Mouse (Mus musculus): ENCODE measurements around the gene Dhrs3. TPM values are rescaled to one million over a fixed set of nuclear protein-coding genes. Genes with fewer than 3 reads are reported as not detected.

Gene Dhrs3
- polyA plus RNA-seq, 1 experiment from 2014 or later = 36.6 TPM

DNA sequence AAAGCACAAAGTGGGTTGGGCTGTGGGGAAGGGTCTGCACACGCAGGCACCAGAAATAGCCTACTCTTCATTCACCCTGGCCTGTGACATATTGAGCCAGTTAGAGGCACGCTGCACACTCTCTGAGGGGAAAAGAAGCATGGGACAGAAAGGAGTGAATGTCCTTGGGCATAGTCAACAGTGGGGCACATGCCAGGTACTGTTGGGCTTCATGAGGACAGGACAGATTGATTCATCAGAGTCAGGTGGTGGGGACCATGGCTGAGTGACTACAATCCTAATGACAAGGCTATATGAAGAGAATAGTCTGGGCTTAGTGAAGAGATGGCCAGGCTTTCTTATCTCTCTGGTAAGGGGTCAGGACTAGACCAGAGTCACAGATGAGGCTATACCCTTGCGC lies 49.8 kb downstream of the Dhrs3 start:
- no peaks in the 10 kb centered on the region for H3K27me3 ChIP-seq (ENCODE audit: control insufficient read depth, insufficient read depth, low read length)
- no peak overlapping the region for H3K9ac ChIP-seq (ENCODE audit: low read length)
- peaks cover under 1 to 2% of the 10 kb centered on the region in 2 experiments for H3K4me1 ChIP-seq (ENCODE audit: control insufficient read depth in 2 of 2, insufficient read depth in 2 of 2, low read length in 2 of 2)
- H3K4me3 ChIP-seq (ENCODE audit: control insufficient read depth in 1 of 2, insufficient read depth in 1 of 2, low read depth in 1 of 2, low read length in 2 of 2) = no peak overlapping the region
- no peak for ATAC-seq (ENCODE audit: insufficient number of reproducible peaks, insufficient read depth, low FRiP score, low read depth)
- H3K36me3 ChIP-seq (ENCODE audit: control insufficient read depth, insufficient read depth, low read length) = no peaks in the 10 kb centered on the region
- WGBS = 90% methylated on average over 3 of the region's 3 CpGs
- H3K9me3 ChIP-seq (ENCODE audit: control insufficient read depth, low read length) = no peaks in the 10 kb centered on the region
- H3K27ac ChIP-seq (replicated peaks in 1 of 2; ENCODE audit: control insufficient read depth in 1 of 2, insufficient read depth in 1 of 2, low read depth in 2 of 2, low read length in 2 of 2) = no peak overlapping the region
- H3K4me2 ChIP-seq (ENCODE audit: low read length) = no peak overlapping the region

DNA sequence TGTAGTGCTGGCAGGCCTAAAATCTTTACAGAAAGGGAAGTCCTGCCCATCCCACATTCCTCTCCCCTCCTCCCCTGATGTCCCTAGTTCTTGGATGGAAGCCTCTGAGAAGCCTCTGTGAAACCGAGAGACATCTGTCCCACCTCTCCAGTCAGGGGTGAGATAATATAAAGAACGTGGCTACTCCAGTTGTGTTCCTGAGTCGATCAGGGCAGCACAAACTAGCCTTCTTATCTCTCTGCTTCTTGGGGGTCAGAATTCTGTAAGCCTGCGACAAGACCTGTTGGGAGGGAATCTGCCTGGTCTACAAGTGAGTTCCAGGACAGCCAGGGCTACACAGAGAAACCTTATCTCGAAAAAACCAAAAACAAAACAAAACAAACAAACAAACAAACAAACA lies 50.6 kb downstream of the Dhrs3 start:
- no peak for ATAC-seq (ENCODE audit: insufficient number of reproducible peaks, insufficient read depth, low FRiP score, low read depth)
- 37% methylated on average over 5 of the region's 5 CpGs for WGBS
- no peak overlapping the region for H3K9ac ChIP-seq (ENCODE audit: low read length)

DNA sequence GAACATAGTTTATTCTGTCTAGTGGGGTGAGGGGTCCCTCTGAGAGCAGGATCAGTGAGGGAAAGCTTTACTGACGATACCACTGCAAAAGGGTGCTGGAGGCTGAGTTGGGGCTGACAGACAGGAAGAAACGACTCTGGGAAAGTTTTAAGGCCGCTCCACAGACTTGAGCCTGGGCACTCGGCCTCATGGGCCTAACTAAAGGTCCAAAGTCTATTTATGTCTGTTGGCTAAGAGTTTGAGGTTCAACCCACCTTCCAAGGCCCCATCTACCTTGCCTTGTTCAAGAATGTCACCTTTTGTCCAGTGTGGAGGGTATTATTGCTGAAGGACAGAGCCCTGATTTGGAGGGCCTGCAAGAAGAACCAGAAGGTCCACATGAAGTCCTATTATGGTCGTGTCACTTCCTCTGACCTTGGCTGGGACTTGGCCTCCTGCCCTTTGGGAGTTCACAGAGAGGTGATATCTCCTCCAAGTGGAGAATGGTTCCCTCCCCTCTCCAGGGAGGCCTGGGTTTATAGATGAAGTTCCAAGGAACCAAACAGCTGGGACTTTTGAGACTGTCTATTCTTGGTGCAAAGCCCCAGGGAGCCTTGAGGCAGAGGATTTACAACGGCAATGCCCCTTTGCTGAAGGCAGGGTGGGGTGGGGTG lies 55.2 kb downstream of the Dhrs3 start:
- ATAC-seq (ENCODE audit: insufficient number of reproducible peaks, insufficient read depth, low FRiP score, low read depth) = no peak
- peak overlapping the region; percentile 9 to 63 for H3K27ac ChIP-seq (replicated peaks in 1 of 2; ENCODE audit: control insufficient read depth in 1 of 2, insufficient read depth in 1 of 2, low read depth in 2 of 2, low read length in 2 of 2)
- H3K27me3 ChIP-seq (ENCODE audit: control insufficient read depth, insufficient read depth, low read length) = no peaks in the 10 kb centered on the region
- H3K4me1 ChIP-seq (ENCODE audit: control insufficient read depth in 2 of 2, insufficient read depth in 2 of 2, low read length in 2 of 2) = peaks cover 27 to 38% of the 10 kb centered on the region in 2 experiments
- H3K36me3 ChIP-seq (ENCODE audit: control insufficient read depth, insufficient read depth, low read length) = no peaks in the 10 kb centered on the region
- 50% methylated on average over 6 of the region's 6 CpGs for WGBS
- no peak overlapping the region for H3K4me2 ChIP-seq (ENCODE audit: low read length)
- H3K9ac ChIP-seq (ENCODE audit: low read length) = no peak overlapping the region; the same call in 1 of the 2 replicates
- H3K4me3 ChIP-seq (ENCODE audit: control insufficient read depth in 1 of 2, insufficient read depth in 1 of 2, low read depth in 1 of 2, low read length in 2 of 2) = no peak overlapping the region
- H3K9me3 ChIP-seq (ENCODE audit: control insufficient read depth, low read length) = no peaks in the 10 kb centered on the region

More for the DNA sequence above, 50.6 kb downstream of the Dhrs3 start:
- Histone ChIP-seq H3K36me3 (ENCODE audit: control insufficient read depth, insufficient read depth, low read length) (no peaks in the 10 kb centered on the region), H3K4me2 (ENCODE audit: low read length) (no peak overlapping the region), H3K9me3 (ENCODE audit: control insufficient read depth, low read length) (no peaks in the 10 kb centered on the region), H3K27ac (replicated peaks in 1 of 2; ENCODE audit: control insufficient read depth in 1 of 2, insufficient read depth in 1 of 2, low read depth in 2 of 2, low read length in 2 of 2) (no peak overlapping the region), H3K4me1 (ENCODE audit: control insufficient read depth in 2 of 2, insufficient read depth in 2 of 2, low read length in 2 of 2) (peaks cover 9 to 10% of the 10 kb centered on the region in 2 experiments), H3K27me3 (ENCODE audit: control insufficient read depth, insufficient read depth, low read length) (no peaks in the 10 kb centered on the region), H3K4me3 (ENCODE audit: control insufficient read depth in 1 of 2, insufficient read depth in 1 of 2, low read depth in 1 of 2, low read length in 2 of 2) (no peak overlapping the region)

DNA sequence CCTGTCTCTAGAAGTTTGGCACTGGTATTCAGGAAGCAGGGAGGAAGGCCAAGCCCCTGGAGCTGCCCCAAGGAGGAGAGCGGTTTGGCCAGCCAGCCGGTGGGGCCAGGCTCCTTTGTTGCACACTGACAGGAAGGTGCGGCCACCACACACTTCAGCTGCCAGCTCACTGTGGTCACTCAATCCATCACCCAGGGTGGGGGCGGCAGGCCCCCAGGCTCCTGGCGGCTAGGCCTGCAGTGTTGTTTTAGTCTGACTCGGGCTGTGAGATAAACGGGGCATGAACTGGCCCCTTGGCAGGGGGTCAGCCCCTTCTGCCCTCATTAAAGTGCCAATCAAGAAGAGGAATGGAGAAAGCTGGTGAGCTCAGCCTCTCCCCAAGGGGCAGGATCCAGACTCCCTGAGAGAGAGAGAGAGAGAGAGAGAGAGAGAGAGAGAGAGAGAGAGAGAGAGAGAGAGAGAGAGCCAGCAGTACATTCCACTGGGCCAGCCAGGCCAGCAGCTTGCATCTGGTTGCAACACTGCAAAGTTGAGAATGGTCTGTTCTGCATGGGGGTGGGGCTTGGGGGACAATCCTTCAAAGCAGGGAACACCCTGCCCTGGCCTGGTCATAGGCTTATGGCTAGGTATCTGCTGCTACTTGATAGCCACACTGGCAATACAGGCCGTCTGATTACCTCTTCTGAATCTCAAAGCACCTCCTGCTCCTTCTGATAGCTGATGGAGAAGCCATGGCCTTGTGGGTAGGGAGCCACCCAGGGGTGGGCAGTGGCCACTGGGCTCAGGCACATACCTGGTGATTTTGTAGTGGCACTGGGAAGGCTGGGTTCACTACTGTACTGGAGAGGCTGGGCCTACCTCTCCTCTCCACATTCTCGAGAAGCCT lies 57.1 kb downstream of the Dhrs3 start:
- peak; percentile 76 for ATAC-seq (ENCODE audit: insufficient number of reproducible peaks, insufficient read depth, low FRiP score, low read depth)
- peak overlapping the region; percentile 22; the same call in 1 of the 2 replicates for H3K9ac ChIP-seq (ENCODE audit: low read length)
- H3K4me1 ChIP-seq (ENCODE audit: control insufficient read depth in 2 of 2, insufficient read depth in 2 of 2, low read length in 2 of 2) = peaks cover 27 to 38% of the 10 kb centered on the region in 2 experiments
- H3K9me3 ChIP-seq (ENCODE audit: control insufficient read depth, low read length) = no peaks in the 10 kb centered on the region
- no peak overlapping the region for H3K4me3 ChIP-seq (ENCODE audit: control insufficient read depth in 1 of 2, insufficient read depth in 1 of 2, low read depth in 1 of 2, low read length in 2 of 2)
- 14% methylated on average over 9 of the region's 9 CpGs for WGBS
- no peaks in the 10 kb centered on the region for H3K27me3 ChIP-seq (ENCODE audit: control insufficient read depth, insufficient read depth, low read length)
- H3K27ac ChIP-seq (replicated peaks in 1 of 2; ENCODE audit: control insufficient read depth in 1 of 2, insufficient read depth in 1 of 2, low read depth in 2 of 2, low read length in 2 of 2) = peak overlapping the region; percentile 50 to 86
- H3K4me2 ChIP-seq (ENCODE audit: low read length) = no peak overlapping the region
- H3K36me3 ChIP-seq (ENCODE audit: control insufficient read depth, insufficient read depth, low read length) = no peaks in the 10 kb centered on the region

DNA sequence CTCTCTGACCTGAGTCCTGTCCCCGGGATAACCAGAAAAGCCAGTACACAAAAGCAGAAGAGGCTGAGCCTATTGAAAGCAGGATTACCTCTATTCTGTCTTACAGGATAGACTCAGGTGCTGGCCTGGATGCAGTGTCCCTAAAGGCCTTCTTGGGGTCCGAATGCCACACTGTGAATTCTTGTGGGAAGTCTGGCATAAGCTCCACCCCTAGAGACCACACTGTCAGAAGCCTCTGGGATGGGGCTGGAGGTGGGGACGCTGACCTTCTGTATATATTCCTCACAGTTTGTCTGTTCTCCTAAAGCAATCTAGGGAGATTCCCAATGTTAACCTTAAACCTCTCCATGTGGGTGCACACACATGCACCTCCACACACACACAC lies 57.7 kb downstream of the Dhrs3 start:
- no peak for ATAC-seq (ENCODE audit: insufficient number of reproducible peaks, insufficient read depth, low FRiP score, low read depth)
- 60% methylated on average over 3 of the region's 3 CpGs for WGBS

DNA sequence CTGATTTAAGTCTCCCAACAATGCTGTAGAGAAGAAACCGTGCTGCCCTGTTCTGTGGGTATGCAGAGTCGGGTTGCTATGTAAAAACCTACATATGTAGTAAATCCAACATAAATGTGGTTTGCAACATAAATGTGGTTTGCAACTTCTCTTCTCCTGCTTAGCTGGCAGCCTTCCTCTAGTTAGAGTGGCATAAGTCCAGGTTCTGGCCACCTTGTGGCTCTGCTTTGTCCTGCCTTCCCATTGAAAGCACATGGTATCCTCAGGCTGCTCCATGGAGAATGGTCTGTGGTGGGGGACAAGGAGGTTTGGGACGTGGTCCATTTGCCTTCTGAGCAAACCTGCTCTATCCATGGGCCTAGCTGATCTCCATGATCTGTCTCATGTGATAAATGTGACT lies 58.3 kb downstream of the Dhrs3 start:
- Histone ChIP-seq H3K27ac (replicated peaks in 1 of 2; ENCODE audit: control insufficient read depth in 1 of 2, insufficient read depth in 1 of 2, low read depth in 2 of 2, low read length in 2 of 2) (no peak overlapping the region), H3K4me1 (ENCODE audit: control insufficient read depth in 2 of 2, insufficient read depth in 2 of 2, low read length in 2 of 2) (peaks cover 27 to 38% of the 10 kb centered on the region in 2 experiments), H3K36me3 (ENCODE audit: control insufficient read depth, insufficient read depth, low read length) (no peaks in the 10 kb centered on the region), H3K4me3 (ENCODE audit: control insufficient read depth in 1 of 2, insufficient read depth in 1 of 2, low read depth in 1 of 2, low read length in 2 of 2) (no peak overlapping the region), H3K4me2 (ENCODE audit: low read length) (no peak overlapping the region), H3K9me3 (ENCODE audit: control insufficient read depth, low read length) (no peaks in the 10 kb centered on the region), H3K27me3 (ENCODE audit: control insufficient read depth, insufficient read depth, low read length) (no peaks in the 10 kb centered on the region), H3K9ac (ENCODE audit: low read length) (no peak overlapping the region)
- no peak for ATAC-seq (ENCODE audit: insufficient number of reproducible peaks, insufficient read depth, low FRiP score, low read depth)
- WGBS = 94% methylated on average over 3 of the region's 3 CpGs

More for the DNA sequence above, 57.7 kb downstream of the Dhrs3 start:
- no peaks in the 10 kb centered on the region for H3K36me3 ChIP-seq (ENCODE audit: control insufficient read depth, insufficient read depth, low read length)
- H3K9me3 ChIP-seq (ENCODE audit: control insufficient read depth, low read length) = no peaks in the 10 kb centered on the region
- H3K27ac ChIP-seq (replicated peaks in 1 of 2; ENCODE audit: control insufficient read depth in 1 of 2, insufficient read depth in 1 of 2, low read depth in 2 of 2, low read length in 2 of 2) = peak overlapping the region; percentile 50 to 86
- H3K4me3 ChIP-seq (ENCODE audit: control insufficient read depth in 1 of 2, insufficient read depth in 1 of 2, low read depth in 1 of 2, low read length in 2 of 2) = no peak overlapping the region
- no peaks in the 10 kb centered on the region for H3K27me3 ChIP-seq (ENCODE audit: control insufficient read depth, insufficient read depth, low read length)
- H3K4me1 ChIP-seq (ENCODE audit: control insufficient read depth in 2 of 2, insufficient read depth in 2 of 2, low read length in 2 of 2) = peaks cover 27 to 38% of the 10 kb centered on the region in 2 experiments
- no peak overlapping the region for H3K4me2 ChIP-seq (ENCODE audit: low read length)
- no peak overlapping the region; the same call in 1 of the 2 replicates for H3K9ac ChIP-seq (ENCODE audit: low read length)

DNA sequence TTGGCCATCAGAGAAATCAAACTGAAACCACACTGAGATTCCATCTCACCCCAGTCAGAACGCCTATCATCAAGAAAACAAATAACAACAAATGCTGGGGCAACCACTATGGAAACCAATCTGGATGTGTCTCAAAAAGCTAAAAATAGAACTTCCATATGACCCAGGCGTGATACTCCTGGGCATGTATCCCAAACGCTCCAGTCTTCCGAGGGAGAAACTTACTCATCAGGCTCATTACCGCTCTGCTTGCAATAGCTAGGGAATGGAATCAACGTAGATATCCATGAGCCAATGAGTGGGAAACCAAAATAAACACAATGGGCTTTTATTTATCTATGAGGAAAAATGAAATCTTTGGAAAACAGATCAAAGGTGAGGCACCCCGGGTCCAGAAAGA lies 59.2 kb downstream of the Dhrs3 start:
- H3K4me2 ChIP-seq (ENCODE audit: low read length) = no peak overlapping the region
- H3K27ac ChIP-seq (replicated peaks in 1 of 2; ENCODE audit: control insufficient read depth in 1 of 2, insufficient read depth in 1 of 2, low read depth in 2 of 2, low read length in 2 of 2) = peak overlapping the region in 1 of 2 experiments; percentile 25; a peak in 2 of 4 replicates
- no peak overlapping the region for H3K4me3 ChIP-seq (ENCODE audit: control insufficient read depth in 1 of 2, insufficient read depth in 1 of 2, low read depth in 1 of 2, low read length in 2 of 2)
- no peak overlapping the region for H3K9ac ChIP-seq (ENCODE audit: low read length)
- WGBS = 36% methylated on average over 7 of the region's 7 CpGs
- H3K9me3 ChIP-seq (ENCODE audit: control insufficient read depth, low read length) = no peaks in the 10 kb centered on the region
- peaks cover 27 to 38% of the 10 kb centered on the region in 2 experiments for H3K4me1 ChIP-seq (ENCODE audit: control insufficient read depth in 2 of 2, insufficient read depth in 2 of 2, low read length in 2 of 2)
- H3K36me3 ChIP-seq (ENCODE audit: control insufficient read depth, insufficient read depth, low read length) = no peaks in the 10 kb centered on the region
- no peaks in the 10 kb centered on the region for H3K27me3 ChIP-seq (ENCODE audit: control insufficient read depth, insufficient read depth, low read length)
- no peak for ATAC-seq (ENCODE audit: insufficient number of reproducible peaks, insufficient read depth, low FRiP score, low read depth)

Measured in heart, embryonic 14.5 days (tissue).